Mouse (Mus musculus) activated CD4-positive, CD25-positive, alpha-beta regulatory T cell, adult 9 weeks (primary cell): ENCODE results near the gene Defa22. TPM values are rescaled to one million over a fixed set of nuclear protein-coding genes. Genes with fewer than 3 reads are reported as not detected.

Experiments used
- polyA plus RNA-seq: library from polyadenylated mRNA; unstranded; fragments of 100-300 nt; shearing (Covaris generic); gene quantifications from one replicate; pipeline ENCODE4 v1.2.1, GENCODE M21; 2017

The Defa22 gene
- polyA plus RNA-seq = not detected

DNA sequence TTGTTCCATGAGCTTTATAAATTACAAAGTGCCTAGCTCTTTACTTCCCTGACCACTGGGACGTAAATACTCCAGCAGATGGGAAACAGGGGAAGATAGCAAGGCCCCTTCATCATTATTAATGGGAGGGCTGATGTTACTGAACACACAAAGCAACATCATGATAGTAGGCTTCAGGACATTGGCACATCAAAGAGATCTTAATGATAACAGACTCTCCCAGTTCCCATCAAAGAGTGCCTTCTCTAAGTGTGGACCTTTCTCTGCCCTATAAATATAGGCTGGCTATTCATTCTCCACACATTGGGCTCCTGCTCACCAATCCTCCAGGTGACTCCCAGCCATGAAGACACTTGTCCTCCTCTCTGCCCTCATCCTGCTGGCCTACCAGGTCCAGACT, at the start of gene Defa22:
Defa22 (plus strand) TSS at position 301 of the 400 bp plus-strand sequence.

DNA sequence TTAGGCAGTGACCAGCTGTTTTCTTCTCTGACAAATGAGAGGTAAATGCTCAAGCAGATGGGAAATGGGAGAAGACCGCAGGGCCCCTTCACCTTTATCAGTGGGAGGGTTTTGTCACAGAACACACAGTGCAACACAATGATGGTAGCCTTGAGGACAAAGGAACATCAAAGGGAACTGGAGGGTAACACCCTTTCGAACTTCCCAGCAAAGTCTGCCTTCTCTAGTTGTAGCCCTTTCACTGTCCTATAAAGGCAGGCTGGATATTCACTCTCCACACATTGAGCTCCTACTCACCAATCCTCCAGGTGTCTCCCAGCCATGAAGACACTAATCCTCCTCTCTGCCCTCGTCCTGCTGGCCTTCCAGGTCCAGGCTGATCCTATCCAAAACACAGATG, 27.7 kb upstream of the Defa22 start, which contains the start of gene Defa30:
Defa30 (plus strand) TSS at position 301 of the 400 bp plus-strand sequence.

DNA sequence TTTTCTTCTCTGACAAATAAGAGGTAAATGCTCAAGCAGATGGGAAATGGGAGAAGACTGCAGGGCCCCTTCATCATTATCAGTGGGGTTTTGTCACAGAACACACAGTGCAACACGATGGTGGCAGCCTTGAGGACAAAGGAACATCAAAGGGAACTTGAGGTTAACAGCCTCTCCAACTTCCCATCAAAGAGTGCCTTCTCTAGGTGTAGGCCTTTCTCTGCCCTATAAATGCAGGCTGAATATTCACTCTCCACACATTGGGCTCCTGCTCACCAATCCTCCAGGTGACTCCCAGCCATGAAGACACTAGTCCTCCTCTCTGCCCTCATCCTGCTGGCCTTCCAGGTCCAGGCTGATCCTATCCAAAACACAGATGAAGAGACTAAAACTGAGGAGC, 29.2 kb downstream of the Defa22 start, which contains the start of gene Defa31:
Defa31 (plus strand) TSS at position 301 of the 400 bp plus-strand sequence.

DNA sequence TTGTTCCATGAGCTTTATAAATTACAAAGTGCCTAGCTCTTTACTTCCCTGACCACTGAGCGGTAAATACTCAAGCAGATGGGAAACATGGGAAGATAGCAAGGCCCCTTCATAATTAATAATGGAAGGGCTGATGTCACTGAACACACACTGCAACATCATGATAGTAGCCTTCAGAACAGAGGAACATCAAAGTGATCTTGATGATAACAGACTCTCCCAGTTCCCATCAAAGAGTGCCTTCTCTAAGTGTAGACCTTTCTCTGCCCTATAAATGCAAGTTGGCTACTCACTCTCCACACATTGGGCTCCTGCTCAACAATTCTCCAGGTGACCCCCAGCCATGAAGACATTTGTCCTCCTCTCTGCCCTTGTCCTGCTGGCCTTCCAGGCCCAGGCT, 39.2 kb downstream of the Defa22 start, which contains the start of gene Gm15293:
Gm15293 (plus strand) TSS at position 301 of the 400 bp plus-strand sequence.

Other genes with a start within 250 kb of the Defa22 start
- gene Gm6040, start 240.2 kb upstream of the Defa22 start, polyA plus RNA-seq = not detected
- gene AY761185, start 217.6 kb upstream of the Defa22 start, polyA plus RNA-seq = not detected
- gene Defa21, start 136.7 kb upstream of the Defa22 start, polyA plus RNA-seq = not detected
- gene Defa23, start 107.2 kb upstream of the Defa22 start, polyA plus RNA-seq = not detected
- not detected for gene Defa35, start 97.2 kb upstream of the Defa22 start, polyA plus RNA-seq
- gene Defa25, start 77.8 kb upstream of the Defa22 start, polyA plus RNA-seq = not detected
- gene Gm14851, start 66.2 kb upstream of the Defa22 start, polyA plus RNA-seq = not detected
- gene Defa30, start 27.6 kb upstream of the Defa22 start, polyA plus RNA-seq = not detected
- gene Defa31, start 29.3 kb downstream of the Defa22 start, polyA plus RNA-seq = not detected
- not detected for gene Gm15293, start 39.3 kb downstream of the Defa22 start, polyA plus RNA-seq
- not detected for gene Gm15292, start 87.5 kb downstream of the Defa22 start, polyA plus RNA-seq
- gene Defa27, start 153.3 kb downstream of the Defa22 start, polyA plus RNA-seq = not detected
- gene Defa29, start 164.7 kb downstream of the Defa22 start, polyA plus RNA-seq = not detected
- gene Defa2, start 216.2 kb downstream of the Defa22 start, polyA plus RNA-seq = not detected
- not detected for gene Defa33, start 229.5 kb downstream of the Defa22 start, polyA plus RNA-seq